Mouse (Mus musculus) MEL (cell line): ENCODE measurements around the gene Fos. TPM values are rescaled to one million over a fixed set of nuclear protein-coding genes. Genes with fewer than 3 reads are reported as not detected.

Experiments used
- DNase-seq: peaks from one replicate; pipeline ENCODE4 v3.0.0; 2011; ENCODE audit warnings: low read depth, low spot score
- H3K27ac ChIP-seq: 2 replicates; pipeline ENCODE4 v1.5.1; 2012; ENCODE audit warnings: low read depth, mild to moderate bottlenecking, control low read depth, low read length, moderate library complexity; ENCODE audit not compliant: control insufficient read depth
- H3K27me3 ChIP-seq, 2 experiments: fragments of 150-350 bp in 1 of 2; sonication (generic) in 1 of 2; 2 replicates each; pipeline ENCODE4 v1.6.1; 2012; ENCODE audit warnings: low read length in 2 of 2, mild to moderate bottlenecking in 2 of 2, improper control_type of control experiment in 1 of 2, moderate library complexity in 1 of 2; ENCODE audit not compliant: insufficient read depth in 2 of 2, control insufficient read depth in 1 of 2
- H3K36me3 ChIP-seq, 2 experiments: 2 replicates each; pipeline ENCODE4 v1.6.1; 2012 to 2014; ENCODE audit warnings: low read length in 2 of 2, improper control_type of control experiment in 1 of 2, inconsistent platforms in 1 of 2, mild to moderate bottlenecking in 1 of 2; ENCODE audit not compliant: insufficient read depth in 2 of 2, control insufficient read depth in 1 of 2
- H3K4me1 ChIP-seq, 2 experiments: fragments of 150-350 bp in 1 of 2; sonication (generic) in 1 of 2; 2 replicates each; pipeline ENCODE4 v1.6.1; 2012; ENCODE audit warnings: low read length in 2 of 2, improper control_type of control experiment in 1 of 2, mild to moderate bottlenecking in 1 of 2; ENCODE audit not compliant: insufficient read depth in 2 of 2, control insufficient read depth in 1 of 2
- H3K4me3 ChIP-seq, 2 experiments: fragments of 150-350 bp in 1 of 2; sonication (generic) in 1 of 2; 2 replicates each; pipeline ENCODE4 v1.5.1; 2012; ENCODE audit warnings: low read depth in 2 of 2, low read length in 2 of 2, mild to moderate bottlenecking in 2 of 2, moderate library complexity in 2 of 2, control low read depth in 1 of 2, improper control_type of control experiment in 1 of 2; ENCODE audit not compliant: control insufficient read depth in 1 of 2, insufficient read depth in 1 of 2
- H3K79me2 ChIP-seq: 2 replicates; pipeline ENCODE4 v1.6.1; 2012; ENCODE audit warnings: mild to moderate bottlenecking, low read length, moderate library complexity; ENCODE audit not compliant: control insufficient read depth, poor library complexity, insufficient read depth
- H3K9ac ChIP-seq: 2 replicates; pipeline ENCODE4 v1.6.1; 2012; ENCODE audit warnings: low read depth, mild to moderate bottlenecking, control low read depth, low read length, moderate library complexity; ENCODE audit not compliant: control insufficient read depth, poor library complexity, severe bottlenecking
- H3K9me3 ChIP-seq: fragments of 150-350 bp; sonication (generic); replicated peaks from 2 replicates; pipeline ENCODE4 v1.6.1; 2012; ENCODE audit warnings: mild to moderate bottlenecking, low read length, improper control_type of control experiment, moderate library complexity; ENCODE audit not compliant: insufficient read depth
- BHLHE40 ChIP-seq: IDR thresholded peaks from 2 replicates; pipeline ENCODE4 v1.6.1; 2012; ENCODE audit warnings: low read depth, mild to moderate bottlenecking, inconsistent platforms, low read length, improper control_type of control experiment, borderline replicate concordance
- CHD1 ChIP-seq: IDR thresholded peaks from 2 replicates; pipeline ENCODE4 v1.6.1; 2012; ENCODE audit warnings: low read depth, mild to moderate bottlenecking, inconsistent platforms, low read length, improper control_type of control experiment
- CHD2 ChIP-seq: IDR thresholded peaks from 2 replicates; pipeline ENCODE4 v1.6.1; 2011; ENCODE audit warnings: low read length, improper control_type of control experiment
- CTCF ChIP-seq, 3 experiments: IDR thresholded peaks in 2 of 3; conservative IDR thresholded peaks in 1 of 3; 2 replicates each; pipeline ENCODE4 v1.5.1; 2011 to 2012; ENCODE audit warnings: low read length in 3 of 3, low read depth in 2 of 3, mild to moderate bottlenecking in 2 of 3, improper control_type of control experiment in 1 of 3, inconsistent platforms in 1 of 3, mixed read lengths in 1 of 3, moderate library complexity in 1 of 3; ENCODE audit not compliant: control insufficient read depth in 1 of 3, insufficient read depth in 1 of 3, poor library complexity in 1 of 3, severe bottlenecking in 1 of 3
- EP300 ChIP-seq, 2 experiments: IDR thresholded peaks; 2 replicates each; pipeline ENCODE4 v1.6.1; 2011; ENCODE audit warnings: improper control_type of control experiment in 2 of 2, low read length in 2 of 2, low read depth in 1 of 2, mild to moderate bottlenecking in 1 of 2
- GATA1 ChIP-seq: IDR thresholded peaks from 2 replicates; pipeline ENCODE4 v1.6.1; 2011; ENCODE audit warnings: low read depth, low read length, improper control_type of control experiment
- KAT2A ChIP-seq: conservative IDR thresholded peaks from 2 replicates; pipeline ENCODE4 v1.6.1; 2012; ENCODE audit warnings: low read depth, low read length, improper control_type of control experiment, inconsistent platforms
- MAFK ChIP-seq: IDR thresholded peaks from 2 replicates; pipeline ENCODE4 v1.6.1; 2011; ENCODE audit warnings: low read depth, mild to moderate bottlenecking, low read length, improper control_type of control experiment, borderline replicate concordance
- MEF2A ChIP-seq: IDR thresholded peaks from 2 replicates; pipeline ENCODE4 v1.6.1; 2014; ENCODE audit warnings: low read depth, mild to moderate bottlenecking, inconsistent platforms, low read length, improper control_type of control experiment; ENCODE audit not compliant: poor library complexity, insufficient replicate concordance, severe bottlenecking; ENCODE audit errors: extremely low read depth
- MYB ChIP-seq: IDR thresholded peaks from 2 replicates; pipeline ENCODE4 v1.6.1; 2011; ENCODE audit warnings: mild to moderate bottlenecking, low read depth, low read length, improper control_type of control experiment
- NELFE ChIP-seq: IDR thresholded peaks from 2 replicates; pipeline ENCODE4 v1.6.1; 2011; ENCODE audit warnings: low read depth, low read length, improper control_type of control experiment
- NRF1 ChIP-seq: IDR thresholded peaks from 2 replicates; pipeline ENCODE4 v1.6.1; 2014; ENCODE audit warnings: low read depth, mild to moderate bottlenecking, inconsistent platforms, low read length, improper control_type of control experiment, moderate library complexity; ENCODE audit not compliant: poor library complexity, insufficient read depth, severe bottlenecking
- RCOR1 ChIP-seq: IDR thresholded peaks from 2 replicates; pipeline ENCODE4 v1.6.1; 2012; ENCODE audit warnings: low read depth, mild to moderate bottlenecking, inconsistent platforms, low read length, improper control_type of control experiment
- SMC3 ChIP-seq: IDR thresholded peaks from 2 replicates; pipeline ENCODE4 v1.6.1; 2011; ENCODE audit warnings: low read depth, low read length, improper control_type of control experiment
- TBP ChIP-seq: IDR thresholded peaks from 2 replicates; pipeline ENCODE4 v1.8.0; 2011; ENCODE audit warnings: low read depth, low read length, improper control_type of control experiment
- TCF12 ChIP-seq: IDR thresholded peaks from 2 replicates; pipeline ENCODE4 v1.6.1; 2014; ENCODE audit warnings: low read depth, mild to moderate bottlenecking, inconsistent platforms, low read length, improper control_type of control experiment, moderate library complexity
- ZC3H11A ChIP-seq: IDR thresholded peaks from 2 replicates; pipeline ENCODE4 v1.6.1; 2012; ENCODE audit warnings: low read depth, mild to moderate bottlenecking, inconsistent platforms, low read length, improper control_type of control experiment
- ZKSCAN1 ChIP-seq: IDR thresholded peaks from 2 replicates; pipeline ENCODE4 v1.6.1; 2012; ENCODE audit warnings: low read depth, mild to moderate bottlenecking, inconsistent platforms, low read length, improper control_type of control experiment, moderate library complexity
- ZMIZ1 ChIP-seq: IDR thresholded peaks from 2 replicates; pipeline ENCODE4 v1.6.1; 2012; ENCODE audit warnings: low read depth, mild to moderate bottlenecking, inconsistent platforms, low read length, improper control_type of control experiment, moderate library complexity
- ZNF384 ChIP-seq: IDR thresholded peaks from 2 replicates; pipeline ENCODE4 v1.6.1; 2012; ENCODE audit warnings: low read depth, mild to moderate bottlenecking, inconsistent platforms, low read length, improper control_type of control experiment
- polyA plus RNA-seq, 2 experiments: library from polyadenylated mRNA; stranded (reverse) in 1 of 2; unstranded in 1 of 2; fragments of >175 nt in 1 of 2; fragments of >200 nt in 1 of 2; gene quantifications; 2 replicates each; pipeline versions ENCODE4 v1.2.1 to v1.2.4; 2012; ENCODE audit warnings: low replicate concordance in 2 of 2, low read depth in 1 of 2; ENCODE audit not compliant: insufficient read length in 2 of 2, insufficient read depth in 1 of 2, missing spikeins in 1 of 2
- total RNA-seq: library from RNA; depleted of rRNA; stranded (reverse); fragments of 300-350 nt; gene quantifications from 2 replicates; pipeline ENCODE4 v1.2.3, GENCODE M21; 2012

The Fos gene
- total and polyA plus RNA-seq, 3 experiments: 0.81 to 1.4 TPM; not detected in 1

- H3K36me3 ChIP-seq: peaks cover 0 to 10% of the 10 kb centered on the region in 2 experiments; a peak in 2 of 4 replicates
- H3K9me3 ChIP-seq: no peaks in the 10 kb centered on the region
- H3K27me3 ChIP-seq: peaks cover 0 to 5% of the 10 kb centered on the region in 2 experiments; a peak in 3 of 4 replicates
- DNase-seq: no peak
- H3K9ac ChIP-seq: no peak overlapping the region
- H3K27ac ChIP-seq: no peak overlapping the region
- TF ChIP-seq ZMIZ1 (no peak), ZC3H11A (no peak), CHD1 (no peak), NELFE (no peak), RCOR1 (no peak), KAT2A (no peak), MYB (no peak), CTCF (IDR thresholded peaks at IDR 0.05 in 2 of 3, conservative IDR thresholded peaks at IDR 0.05 in 1 of 3; ENCODE audit: control insufficient read depth in 1 of 3, insufficient read depth in 1 of 3, low read depth in 2 of 3, low read length in 3 of 3, poor library complexity in 1 of 3, severe bottlenecking in 1 of 3) (no peak), TBP (no peak), EP300 (IDR thresholded peaks at IDR 0.05; ENCODE audit: low read depth in 1 of 2, low read length in 2 of 2) (no peak), TCF12 (no peak), ZNF384 (no peak), SMC3 (no peak), CHD2 (no peak), MEF2A (no peak), MAFK (no peak)
- H3K4me1 ChIP-seq: peaks cover 0 to 13% of the 10 kb centered on the region in 2 experiments; a peak in 2 of 4 replicates
- H3K4me3 ChIP-seq: no peak overlapping the region
- H3K79me2 ChIP-seq: no peaks in the 10 kb centered on the region
Observed at GRCm38 (mm10) chr12:85478696-85479095, 5.0 kb downstream of the Fos start.

GRCm38 (mm10) chr12:85479190-85479589 is 5.5 kb downstream of the Fos start:
- no peaks in the 10 kb centered on the region for H3K79me2 ChIP-seq
- TF ChIP-seq NRF1 (no peak), BHLHE40 (no peak), GATA1 (no peak), ZKSCAN1 (no peak)

More at GRCm38 (mm10) chr12:85479190-85479589, 5.5 kb downstream of the Fos start:
- no peak overlapping the region for H3K4me3 ChIP-seq
- peaks cover 0 to 10% of the 10 kb centered on the region in 2 experiments; a peak in 2 of 4 replicates for H3K36me3 ChIP-seq
- peaks cover 0 to 5% of the 10 kb centered on the region in 2 experiments; a peak in 3 of 4 replicates for H3K27me3 ChIP-seq
- no peak overlapping the region for H3K27ac ChIP-seq
- no peak overlapping the region for H3K9ac ChIP-seq
- DNase-seq: no peak
- H3K9me3 ChIP-seq: no peaks in the 10 kb centered on the region
- H3K4me1 ChIP-seq: peaks cover 0 to 13% of the 10 kb centered on the region in 2 experiments; a peak in 2 of 4 replicates
